Mouse (Mus musculus): Measurements from ENCODE around the gene Wdr76.
"Not testable (repeated sequence)": the region's sequence is repeated elsewhere in the genome, so short reads cannot be mapped to it uniquely, and the experiment has no call there.

Wdr76 gene

GRCm38 (mm10) chr2:121505942-121506882, at the start of gene Wdr76, which contains the start of gene Mfap1a:
Wdr76 (plus strand) TSS chr2:121506723.
Mfap1a (minus strand) TSS chr2:121506665.
- peak; percentile 90 for DNase-seq

- DNase-seq = no peak
These were observed 46.5 kb upstream of the Wdr76 start for GRCm38 (mm10) chr2:121460071-121460470.

- not testable (repeated sequence) for DNase-seq
These were observed 37.5 kb upstream of the Wdr76 start for GRCm38 (mm10) chr2:121468982-121469381.

GRCm38 (mm10) chr2:121472783-121473182, 33.7 kb upstream of the Wdr76 start:
- DNase-seq = not testable (repeated sequence)

- peak; percentile 88 for DNase-seq
These were observed 33.0 kb upstream of the Wdr76 start, which contains the start of gene Mfap1b for GRCm38 (mm10) chr2:121473301-121474179. Mfap1b (minus strand) TSS chr2:121474067.

GRCm38 (mm10) chr2:121474180-121474535, 32.4 kb upstream of the Wdr76 start:
- no peak for DNase-seq

- DNase-seq = not testable (repeated sequence)
These were observed 31.2 kb upstream of the Wdr76 start for GRCm38 (mm10) chr2:121475306-121475705.

- DNase-seq = no peak
These were observed 28.8 kb upstream of the Wdr76 start for GRCm38 (mm10) chr2:121477491-121478266.

GRCm38 (mm10) chr2:121480498-121480897, 26.0 kb upstream of the Wdr76 start:
- DNase-seq = peak; percentile 17

GRCm38 (mm10) chr2:121480916-121481315, 25.6 kb upstream of the Wdr76 start:
- not testable (repeated sequence) for DNase-seq

- DNase-seq = no peak
These were observed 22.9 kb upstream of the Wdr76 start for GRCm38 (mm10) chr2:121483576-121483975.

- not testable (repeated sequence) for DNase-seq
These were observed 22.1 kb upstream of the Wdr76 start for GRCm38 (mm10) chr2:121484403-121484802.

GRCm38 (mm10) chr2:121501550-121501949, 5.0 kb upstream of the Wdr76 start:
- DNase-seq = not testable (repeated sequence)

GRCm38 (mm10) chr2:121507173-121507950, 839 bp downstream of the Wdr76 start:
- no peak for DNase-seq

- no peak for DNase-seq
These were observed 1.4 kb downstream of the Wdr76 start for GRCm38 (mm10) chr2:121507951-121508330.

GRCm38 (mm10) chr2:121509584-121509983, 3.1 kb downstream of the Wdr76 start:
- peak; percentile 82 for DNase-seq

- no peak for DNase-seq
These were observed 4.9 kb downstream of the Wdr76 start for GRCm38 (mm10) chr2:121511401-121511800.

- not testable (repeated sequence) for DNase-seq
These were observed 6.7 kb downstream of the Wdr76 start for GRCm38 (mm10) chr2:121512991-121513765.

GRCm38 (mm10) chr2:121514211-121514610, 7.7 kb downstream of the Wdr76 start:
- no peak for DNase-seq

- no peak for DNase-seq
These were observed 11.6 kb downstream of the Wdr76 start for GRCm38 (mm10) chr2:121518106-121518505.

GRCm38 (mm10) chr2:121518711-121519110, 12.2 kb downstream of the Wdr76 start:
- not testable (repeated sequence) for DNase-seq

Measured in kidney, postnatal 14 days (tissue).